Mouse (Mus musculus): ENCODE results near the gene Scoc. TPM values are rescaled to one million over a fixed set of nuclear protein-coding genes. Genes with fewer than 3 reads are reported as not detected.

The Scoc gene
- total RNA-seq (2012; rRNA removed) = 24.4 and 29.5 TPM in 2 replicates
- polyA plus RNA-seq (2012; ENCODE audit: insufficient read depth in 1 of 2, insufficient read length in 2 of 2, low read depth in 1 of 2, low replicate concordance in 2 of 2, missing spikeins in 1 of 2) = 10 to 100 TPM in 1 of 2 experiments, not detected in 1; 14.7 TPM

- Histone ChIP-seq H3K27me3 (ENCODE audit: control insufficient read depth in 1 of 2, insufficient read depth in 2 of 2, low read length in 2 of 2) (no peaks in the 10 kb centered on the region; a peak in 1 of 4 replicates), H3K79me2 (ENCODE audit: control insufficient read depth, insufficient read depth, low read length, poor library complexity) (no peaks in the 10 kb centered on the region)
- TF ChIP-seq MXI1 (IDR thresholded peaks at IDR 0.05; ENCODE audit: low read depth, low read length) (no peak), MAX (IDR thresholded peaks at IDR 0.05; ENCODE audit: low read length) (no peak), ZKSCAN1 (IDR thresholded peaks at IDR 0.05; ENCODE audit: low read depth, low read length) (no peak), USF1 (IDR thresholded peaks at IDR 0.05; ENCODE audit: low read depth, low read length) (no peak), TCF12 (IDR thresholded peaks at IDR 0.05; ENCODE audit: low read depth, low read length) (no peak), NRF1 (IDR thresholded peaks at IDR 0.05; ENCODE audit: insufficient read depth, low read depth, low read length, poor library complexity, severe bottlenecking) (no peak), ELF1 (IDR thresholded peaks at IDR 0.05; ENCODE audit: low read depth, low read length) (no peak), GABPA (IDR thresholded peaks at IDR 0.05; ENCODE audit: low read depth, low read length) (no peak), MYC (IDR thresholded peaks at IDR 0.05; ENCODE audit: low read depth, low read length) (no peak), GATA1 (IDR thresholded peaks at IDR 0.05; ENCODE audit: low read depth, low read length) (no peak), SMC3 (IDR thresholded peaks at IDR 0.05; ENCODE audit: low read depth, low read length) (no peak), RAD21 (IDR thresholded peaks at IDR 0.05; ENCODE audit: low read depth, low read length) (no peak), EP300 (IDR thresholded peaks at IDR 0.05; ENCODE audit: low read depth in 1 of 2, low read length in 2 of 2) (no peak), KAT2A (conservative IDR thresholded peaks at IDR 0.05; ENCODE audit: low read depth, low read length) (no peak)
Measured at GRCm38 (mm10) chr8:83458222-83458621, at the start of gene Scoc. Scoc (minus strand) TSS chr8:83458391.

GRCm38 (mm10) chr8:83459606-83460005 lies 1.4 kb upstream of the Scoc start:
- Histone ChIP-seq H3K36me3 (ENCODE audit: control insufficient read depth in 1 of 2, insufficient read depth in 2 of 2, low read length in 2 of 2) (no peaks in the 10 kb centered on the region), H3K27me3 (ENCODE audit: control insufficient read depth in 1 of 2, insufficient read depth in 2 of 2, low read length in 2 of 2) (no peaks in the 10 kb centered on the region; a peak in 2 of 4 replicates), H3K9ac (ENCODE audit: control insufficient read depth, low read depth, low read length, poor library complexity, severe bottlenecking) (no peak overlapping the region), H3K27ac (ENCODE audit: control insufficient read depth, low read depth, low read length) (no peak overlapping the region), H3K4me3 (ENCODE audit: control insufficient read depth in 1 of 2, insufficient read depth in 1 of 2, low read depth in 2 of 2, low read length in 2 of 2) (no peak overlapping the region), H3K4me1 (ENCODE audit: control insufficient read depth in 1 of 2, insufficient read depth in 2 of 2, low read length in 2 of 2) (no peaks in the 10 kb centered on the region), H3K9me3 (replicated peaks; ENCODE audit: insufficient read depth, low read length) (no peaks in the 10 kb centered on the region), H3K79me2 (ENCODE audit: control insufficient read depth, insufficient read depth, low read length, poor library complexity) (no peaks in the 10 kb centered on the region)
- TF ChIP-seq POLR2AphosphoS5 (IDR thresholded peaks at IDR 0.05; ENCODE audit: borderline replicate concordance, low read depth, low read length) (no peak), KAT2A (conservative IDR thresholded peaks at IDR 0.05; ENCODE audit: low read depth, low read length) (no peak), MAFK (IDR thresholded peaks at IDR 0.05; ENCODE audit: borderline replicate concordance, low read depth, low read length) (no peak), TBP (IDR thresholded peaks at IDR 0.05; ENCODE audit: low read depth, low read length) (no peak), ETS1 (IDR thresholded peaks at IDR 0.05; ENCODE audit: low read depth, low read length) (no peak)
- no peak for DNase-seq (ENCODE audit: low read depth, low spot score)

More at GRCm38 (mm10) chr8:83458222-83458621, at the start of gene Scoc:
- Histone ChIP-seq H3K36me3 (ENCODE audit: control insufficient read depth in 1 of 2, insufficient read depth in 2 of 2, low read length in 2 of 2) (no peaks in the 10 kb centered on the region), H3K4me3 (ENCODE audit: control insufficient read depth in 1 of 2, insufficient read depth in 1 of 2, low read depth in 2 of 2, low read length in 2 of 2) (no peak within 1 kb of the TSS), H3K9ac (ENCODE audit: control insufficient read depth, low read depth, low read length, poor library complexity, severe bottlenecking) (no peak within 1 kb of the TSS), H3K27ac (ENCODE audit: control insufficient read depth, low read depth, low read length) (no peak within 1 kb of the TSS), H3K4me1 (ENCODE audit: control insufficient read depth in 1 of 2, insufficient read depth in 2 of 2, low read length in 2 of 2) (no peaks in the 10 kb centered on the region), H3K9me3 (replicated peaks; ENCODE audit: insufficient read depth, low read length) (no peaks in the 10 kb centered on the region)
- no peak for DNase-seq (ENCODE audit: low read depth, low spot score)

All from MEL (cell line).